13 mouse cellular contexts compared by ENCODE assay signal in genomic region chr6:32512010-32512409, GRCm38 (mm10).
DNase-seq lines count a peak whose midpoint lies in the region; ATAC-seq and TF ChIP-seq lines count a peak whose summit lies in the region.
"Had no signal": no experiment of that assay in that cellular context is flagged by ENCODE, and none has a peak within 500 bp of the region (broad histone marks: within the 10 kb centered on the region; RNA-seq: fewer than 3 reads in every experiment).

No protein-coding gene starts in this region.

- no peak for TF ChIP-seq EP300 in liver, embryonic 14.5 days (IDR thresholded peaks at IDR 0.05; ENCODE audit: low read depth)

- no peak overlapping the region for H3K9ac ChIP-seq in liver, embryonic 14.5 days (replicated peaks)
- no peak overlapping the region for H3K9ac ChIP-seq in heart, embryonic 16.5 days (ENCODE audit: low read length)
- H3K9ac ChIP-seq in midbrain, embryonic 15.5 days, result no peak overlapping the region
- H3K9ac ChIP-seq: hindbrain, embryonic 15.5 days; limb, embryonic 15.5 days; stomach, embryonic 15.5 days had no signal

- H3K27me3 ChIP-seq in liver, embryonic 14.5 days (ENCODE audit: control insufficient read depth, insufficient read depth, low read length), result no peaks in the 10 kb centered on the region
- no peaks in the 10 kb centered on the region for H3K27me3 ChIP-seq in heart, embryonic 16.5 days (ENCODE audit: control insufficient read depth, insufficient read depth, low read length)
- H3K27me3 ChIP-seq in midbrain, embryonic 15.5 days (replicated peaks), result no peaks in the 10 kb centered on the region
- H3K27me3 ChIP-seq: hindbrain, embryonic 15.5 days; limb, embryonic 15.5 days; stomach, embryonic 15.5 days had no signal

- WGBS in liver, embryonic 14.5 days (ENCODE audit: insufficient replicate concordance), result 10% methylated on average over 1 of the region's 1 CpGs
- 45% methylated on average over 1 of the region's 1 CpGs for whole genome bisulfite sequencing in heart, embryonic 16.5 days
- WGBS in midbrain, embryonic 15.5 days, result 80% methylated on average over 1 of the region's 1 CpGs

- 0 out of 2 replicates have a peak, but pooled peaks have one; percentile 50 for ATAC-seq in liver, embryonic 14.5 days (ENCODE audit: insufficient read depth)
- peak; percentile 70 for ATAC-seq in heart, embryonic 16.5 days (replicated peaks; ENCODE audit: extremely low read depth, insufficient read depth, low FRiP score)
- peak; percentile 75 for ATAC-seq in monocyte, adult 5-6 weeks (replicated peaks; ENCODE audit: insufficient number of reproducible peaks, low FRiP score, low TSS enrichment, poor library complexity, severe bottlenecking)
- ATAC-seq in midbrain, embryonic 15.5 days (replicated peaks), result no peak

- H3K4me3 ChIP-seq in gastrocnemius, adult 2 months, result no peak overlapping the region
- no peak overlapping the region for H3K4me3 ChIP-seq in liver, embryonic 14.5 days (ENCODE audit: insufficient read depth in 1 of 2, low read depth in 2 of 2, low read length in 2 of 2)
- no peak overlapping the region for H3K4me3 ChIP-seq in heart, embryonic 16.5 days (ENCODE audit: low read length)
- H3K4me3 ChIP-seq in midbrain, embryonic 15.5 days, result no peak overlapping the region
- H3K4me3 ChIP-seq: hindbrain, embryonic 15.5 days; limb, embryonic 15.5 days; stomach, embryonic 15.5 days had no signal

- H3K4me1 ChIP-seq in liver, embryonic 14.5 days (replicated peaks; ENCODE audit: control insufficient read depth in 2 of 2, insufficient read depth in 2 of 2, low read length in 1 of 2), result peaks cover 0 to 3% of the 10 kb centered on the region in 2 experiments; a peak in 1 of 4 replicates
- H3K4me1 ChIP-seq in heart, embryonic 16.5 days (ENCODE audit: control insufficient read depth, insufficient read depth, low read length), result peaks cover 19% of the 10 kb centered on the region
- peaks cover 6% of the 10 kb centered on the region for H3K4me1 ChIP-seq in midbrain, embryonic 15.5 days
- H3K4me1 ChIP-seq: limb, embryonic 15.5 days; stomach, embryonic 15.5 days had no signal

- peak overlapping the region; percentile 77 for H3K27ac ChIP-seq in gastrocnemius, adult 2 months
- no peak overlapping the region for H3K27ac ChIP-seq in liver, embryonic 14.5 days
- H3K27ac ChIP-seq in heart, embryonic 16.5 days (ENCODE audit: low read length), result peak overlapping the region; percentile 61
- no peak overlapping the region for H3K27ac ChIP-seq in midbrain, embryonic 15.5 days
- H3K27ac ChIP-seq: hindbrain, embryonic 15.5 days had no signal

- H3K4me2 ChIP-seq in liver, embryonic 14.5 days (ENCODE audit: low read depth), result no peak overlapping the region
- no peak overlapping the region for H3K4me2 ChIP-seq in heart, embryonic 16.5 days (ENCODE audit: low read depth, low read length)
- H3K4me2 ChIP-seq in midbrain, embryonic 15.5 days, result no peak overlapping the region
- H3K4me2 ChIP-seq: hindbrain, embryonic 15.5 days; limb, embryonic 15.5 days; stomach, embryonic 15.5 days had no signal

- H3K9me3 ChIP-seq in liver, embryonic 14.5 days (ENCODE audit: control insufficient read depth, low read length), result no peaks in the 10 kb centered on the region
- no peaks in the 10 kb centered on the region for H3K9me3 ChIP-seq in heart, embryonic 16.5 days (replicated peaks; ENCODE audit: control insufficient read depth, low read length)
- H3K9me3 ChIP-seq in midbrain, embryonic 15.5 days, result no peaks in the 10 kb centered on the region
- H3K9me3 ChIP-seq: hindbrain, embryonic 15.5 days; limb, embryonic 15.5 days; stomach, embryonic 15.5 days had no signal

- intact Hi-C loops in gastrocnemius, adult 2 months (cut with DNase I), result no loop called here

- TF ChIP-seq CTCF in gastrocnemius, adult 2 months (IDR thresholded peaks at IDR 0.05), result no peak
- no peak for TF ChIP-seq CTCF in liver, embryonic 14.5 days (IDR thresholded peaks at IDR 0.05; ENCODE audit: low read depth)

- H3K36me3 ChIP-seq in liver, embryonic 14.5 days (replicated peaks; ENCODE audit: control insufficient read depth, insufficient read depth, low read depth), result no peaks in the 10 kb centered on the region
- H3K36me3 ChIP-seq in heart, embryonic 16.5 days (ENCODE audit: control insufficient read depth, insufficient read depth), result peaks cover 4% of the 10 kb centered on the region; the same call in 1 of the 2 replicates
- no peaks in the 10 kb centered on the region for H3K36me3 ChIP-seq in midbrain, embryonic 15.5 days (replicated peaks)
- H3K36me3 ChIP-seq: limb, embryonic 15.5 days; stomach, embryonic 15.5 days had no signal

- DNase-seq in gastrocnemius, adult 2 months, result no peak
- no peak for DNase-seq in gastrocnemius, postnatal 4 days (ENCODE audit: low spot score in 2 of 2)
- no peak for DNase-seq in liver, embryonic 14.5 days (ENCODE audit: low read depth in 3 of 3, low spot score in 3 of 3)
- DNase-seq in liver, result no peak
- no peak for DNase-seq in right cerebral cortex, postnatal 10 days (ENCODE audit: low spot score in 2 of 2)
- DNase-seq: adrenal gland, postnatal 25 days; cerebellum, adult 11-12 months had no signal

Comparison
In these comparisons a context has a peak if more than half of its experiments do, and no peak if none do; other contexts are left out.
1. H3K27ac ChIP-seq: peak in gastrocnemius, adult 2 months (single experiment) and heart, embryonic 16.5 days (single experiment); none in liver, embryonic 14.5 days (single experiment) and midbrain, embryonic 15.5 days (single experiment).